Mouse (Mus musculus): ENCODE results near the gene Cpm. TPM values are rescaled to one million over a fixed set of nuclear protein-coding genes. Genes with fewer than 3 reads are reported as not detected.

Cpm gene
- polyA plus RNA-seq, 3 experiments from 2014 or later, result 14.5 to 29.9 (median 27.1) TPM

DNA sequence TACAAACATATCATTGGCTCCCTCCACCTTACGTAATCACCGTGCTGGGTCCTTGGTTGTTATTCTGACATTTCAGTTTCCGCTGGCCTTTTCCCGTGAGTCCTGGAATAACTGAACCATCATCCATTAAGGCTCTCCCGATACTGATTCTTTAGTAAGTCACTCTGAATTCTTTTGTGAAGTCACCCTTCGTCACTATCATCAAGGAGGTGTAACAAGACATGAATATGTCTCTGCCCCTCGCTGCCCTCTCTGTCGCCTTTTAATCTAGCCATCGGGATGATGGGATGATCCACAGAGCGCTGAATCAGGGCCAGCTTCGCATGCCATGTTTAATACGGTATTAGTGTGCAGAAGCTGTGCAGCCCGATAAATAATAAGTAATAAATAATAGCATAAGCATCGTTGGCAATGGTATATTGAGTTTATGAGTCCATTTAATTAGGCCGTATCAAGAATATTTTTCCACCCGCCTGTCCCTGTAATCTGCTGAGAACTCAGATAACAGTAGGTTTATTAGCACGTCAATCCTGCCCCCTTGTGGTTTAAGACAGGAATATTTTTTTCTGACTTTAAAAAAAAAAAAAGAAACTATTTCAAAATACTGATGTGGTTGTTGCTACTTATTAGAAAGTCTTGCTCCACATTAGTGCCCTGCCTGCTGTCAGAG lies 47.5 kb downstream of the Cpm start:
- ATAC-seq, result peak; percentile 57

DNA sequence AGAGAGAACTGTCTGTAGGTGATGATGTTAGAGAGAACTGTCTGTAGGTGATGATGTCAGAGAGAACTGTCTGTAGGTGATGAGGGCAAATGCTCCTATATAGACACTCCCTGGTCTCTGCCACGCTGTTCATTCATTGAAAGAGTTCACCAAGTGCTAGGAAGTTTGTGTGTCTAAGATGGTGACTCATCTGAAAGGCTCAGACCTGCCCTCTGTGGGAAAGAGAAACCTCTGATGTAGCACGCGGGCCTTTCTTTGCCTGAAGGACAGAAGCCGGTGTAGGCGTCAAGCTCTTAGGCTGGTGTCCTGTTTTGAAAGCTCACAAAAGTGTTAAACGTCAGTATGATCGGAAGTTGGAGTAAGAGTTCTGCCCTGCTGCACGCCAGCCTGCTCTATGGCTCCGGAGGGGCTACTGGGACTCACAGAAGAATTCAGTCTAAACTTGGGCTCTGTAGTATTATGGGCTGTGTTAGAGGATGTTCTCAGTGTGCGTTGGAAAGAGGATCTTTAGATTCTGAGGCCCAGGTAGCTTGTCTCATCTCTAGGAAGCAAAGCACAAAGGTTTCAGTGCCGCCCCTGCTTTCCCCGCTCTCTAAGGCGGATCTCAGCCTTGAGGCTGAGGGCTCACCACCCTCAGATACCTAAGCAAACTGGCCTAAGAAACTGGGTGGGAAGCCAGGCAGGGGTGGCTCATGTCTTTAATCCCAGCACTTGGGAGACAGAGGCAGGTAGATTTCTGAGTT lies 48.4 kb downstream of the Cpm start:
- peak; percentile 36 for ATAC-seq

DNA sequence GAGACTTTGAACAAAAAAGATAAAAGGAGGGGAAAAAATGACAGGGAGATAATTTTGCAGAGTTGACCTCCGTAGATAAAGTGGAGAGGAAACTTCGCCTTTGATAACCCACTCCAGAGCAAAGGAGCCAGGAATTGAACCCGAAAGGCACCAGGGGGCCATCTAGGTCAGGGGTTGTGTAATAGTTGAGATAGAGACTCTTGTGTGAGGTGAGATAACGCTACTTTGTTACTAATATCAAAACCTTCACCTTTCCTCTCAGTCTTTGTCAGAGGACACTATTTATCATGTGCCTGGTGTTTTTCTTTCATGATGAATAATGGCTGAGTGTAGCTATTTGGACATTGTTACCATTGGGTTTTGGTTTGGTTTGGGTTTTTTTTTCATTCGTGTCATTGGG lies 49.1 kb downstream of the Cpm start:
- no peak for ATAC-seq

DNA sequence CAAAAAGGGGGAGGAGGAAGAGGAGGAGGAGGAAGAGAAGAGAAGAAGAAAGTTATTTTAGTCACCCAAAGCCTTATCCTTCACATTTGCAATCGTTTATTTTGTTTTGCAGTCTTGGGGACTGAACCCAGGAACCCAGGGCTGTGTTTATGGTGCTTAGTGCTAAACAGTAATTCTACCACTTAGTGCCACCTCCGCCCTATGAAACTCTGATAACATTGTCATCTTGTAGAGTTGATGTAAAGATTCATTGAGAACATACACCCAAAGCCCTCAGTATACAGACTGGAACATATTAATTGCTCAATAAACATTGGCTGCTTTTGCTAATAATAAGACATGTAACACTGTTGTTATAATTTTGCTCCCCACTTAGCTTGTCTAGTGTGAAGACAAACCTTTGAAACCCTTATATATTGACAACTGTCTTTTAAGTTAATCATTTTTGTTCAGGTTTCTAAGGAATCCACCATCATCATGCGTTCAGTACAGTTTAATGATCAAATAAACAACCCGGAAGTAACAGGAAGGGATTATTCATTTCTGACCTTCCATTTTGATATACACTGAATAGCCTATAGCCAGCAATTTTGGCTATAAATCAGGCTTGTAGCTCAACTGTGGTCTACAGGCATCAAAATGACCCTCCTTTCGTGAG lies 49.9 kb downstream of the Cpm start:
- no peak for ATAC-seq

DNA sequence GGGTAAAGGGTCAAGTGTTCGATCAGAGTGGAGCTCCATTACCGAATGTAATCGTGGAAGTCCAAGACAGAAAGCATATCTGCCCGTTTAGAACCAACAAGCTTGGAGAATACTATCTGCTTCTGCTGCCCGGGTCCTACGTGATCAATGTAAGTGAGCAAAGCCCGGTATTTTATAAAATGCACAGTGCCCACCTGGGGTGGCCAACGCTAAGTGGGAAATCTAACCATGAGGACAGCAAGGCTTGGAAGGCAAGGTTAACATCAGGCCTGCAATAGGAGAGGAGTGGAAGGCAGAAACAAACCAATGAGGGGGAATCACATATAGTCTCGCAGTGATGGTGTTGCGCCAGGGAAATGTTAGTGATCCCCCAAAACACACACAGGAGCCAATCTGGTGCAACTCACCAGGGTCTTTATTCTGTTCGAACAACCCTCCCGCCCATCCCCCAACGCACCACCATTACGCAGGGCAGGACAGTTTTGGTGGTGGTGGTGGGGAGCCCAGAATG lies 50.7 kb downstream of the Cpm start:
- ATAC-seq, result no peak

DNA sequence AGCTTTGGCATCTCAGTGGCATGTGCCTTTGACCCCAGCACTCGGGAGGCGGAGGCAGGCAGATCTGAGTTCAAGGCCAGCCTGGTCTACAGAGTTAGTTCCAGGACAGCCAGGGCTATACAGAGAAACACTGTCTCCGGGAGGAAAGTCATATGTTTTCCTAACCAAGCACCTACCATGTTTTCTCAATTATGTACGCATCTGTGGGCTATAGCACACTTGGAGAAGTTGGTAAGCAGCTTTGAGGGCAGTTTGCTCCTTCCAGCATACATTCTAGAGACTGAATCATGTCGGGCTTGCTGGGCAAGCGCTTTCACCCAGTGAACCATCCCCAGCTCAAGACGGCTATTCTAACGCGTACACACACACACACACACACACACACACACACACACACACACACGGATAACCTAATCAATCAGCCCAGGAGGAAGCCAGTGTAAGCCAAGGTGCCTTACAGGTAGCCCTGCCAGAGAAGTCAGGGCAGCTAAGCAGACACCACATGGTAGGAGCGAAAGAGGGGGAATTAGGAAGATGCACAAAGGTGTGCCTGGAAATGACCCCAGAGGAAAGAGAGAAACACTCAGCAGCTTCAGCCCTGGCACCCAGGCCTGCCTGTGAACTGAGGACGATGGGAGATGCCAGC lies 51.7 kb downstream of the Cpm start:
- ATAC-seq, result no peak

DNA sequence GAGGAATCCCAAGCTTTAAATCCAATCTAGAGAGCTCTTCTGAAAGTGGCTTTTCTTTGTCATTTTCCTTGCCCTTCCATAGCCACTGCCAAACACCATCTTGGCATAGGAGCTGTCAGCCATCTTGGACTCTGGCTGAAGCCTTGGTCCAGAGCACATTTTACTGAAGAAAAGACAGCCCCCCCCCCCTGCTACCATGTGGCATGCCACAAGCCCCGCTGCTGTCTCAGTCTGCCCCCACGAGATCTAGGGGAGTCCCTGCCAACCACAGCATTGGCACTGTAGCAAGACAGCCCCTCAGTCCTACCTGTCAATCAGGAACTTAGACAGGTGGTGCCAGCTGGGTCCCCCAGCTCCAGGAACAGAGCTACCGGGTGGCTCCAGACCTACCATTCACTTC lies 52.2 kb downstream of the Cpm start:
- ATAC-seq, result no peak

DNA sequence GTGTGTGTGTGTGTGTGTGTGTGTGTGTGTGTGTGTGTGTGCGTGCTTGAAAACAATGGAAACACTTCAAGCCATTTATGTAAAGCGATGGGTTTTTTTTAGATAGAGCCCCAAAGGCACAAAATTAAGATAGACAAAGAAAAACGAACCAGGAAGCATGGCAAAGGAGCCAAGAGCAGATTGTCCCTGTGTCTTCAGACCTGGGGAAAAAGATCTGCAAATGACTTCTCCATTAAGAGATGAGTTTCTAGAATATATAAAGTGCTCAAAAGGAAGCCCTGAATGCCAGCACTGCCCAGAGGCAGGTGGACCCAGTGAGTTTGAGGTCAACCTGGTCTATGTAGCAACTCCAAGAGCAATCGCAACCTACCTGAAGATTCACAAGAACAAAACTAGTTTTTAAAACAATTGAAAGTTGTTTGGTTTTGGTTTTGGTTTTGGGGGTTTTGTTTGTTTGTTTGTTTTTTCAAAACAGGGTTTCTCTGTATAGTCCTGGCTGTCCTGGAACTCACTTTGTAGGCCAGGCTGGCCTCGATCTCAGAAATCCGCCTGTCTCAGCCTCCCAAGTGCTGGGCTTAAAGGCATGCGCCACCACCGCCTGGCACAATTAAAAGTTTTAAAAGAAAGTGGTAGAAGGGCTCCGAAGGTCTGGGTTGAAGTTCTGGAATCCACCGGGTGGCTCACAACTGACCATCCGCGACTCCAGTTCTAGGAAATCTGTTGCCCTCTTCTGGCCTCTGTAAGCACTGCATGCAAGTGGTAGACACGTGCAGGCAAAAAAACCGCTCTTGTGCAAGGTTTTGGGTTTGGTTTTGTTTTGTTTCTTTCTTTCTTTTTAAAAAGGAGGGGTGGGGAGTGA lies 52.9 kb downstream of the Cpm start:
- no peak for ATAC-seq

DNA sequence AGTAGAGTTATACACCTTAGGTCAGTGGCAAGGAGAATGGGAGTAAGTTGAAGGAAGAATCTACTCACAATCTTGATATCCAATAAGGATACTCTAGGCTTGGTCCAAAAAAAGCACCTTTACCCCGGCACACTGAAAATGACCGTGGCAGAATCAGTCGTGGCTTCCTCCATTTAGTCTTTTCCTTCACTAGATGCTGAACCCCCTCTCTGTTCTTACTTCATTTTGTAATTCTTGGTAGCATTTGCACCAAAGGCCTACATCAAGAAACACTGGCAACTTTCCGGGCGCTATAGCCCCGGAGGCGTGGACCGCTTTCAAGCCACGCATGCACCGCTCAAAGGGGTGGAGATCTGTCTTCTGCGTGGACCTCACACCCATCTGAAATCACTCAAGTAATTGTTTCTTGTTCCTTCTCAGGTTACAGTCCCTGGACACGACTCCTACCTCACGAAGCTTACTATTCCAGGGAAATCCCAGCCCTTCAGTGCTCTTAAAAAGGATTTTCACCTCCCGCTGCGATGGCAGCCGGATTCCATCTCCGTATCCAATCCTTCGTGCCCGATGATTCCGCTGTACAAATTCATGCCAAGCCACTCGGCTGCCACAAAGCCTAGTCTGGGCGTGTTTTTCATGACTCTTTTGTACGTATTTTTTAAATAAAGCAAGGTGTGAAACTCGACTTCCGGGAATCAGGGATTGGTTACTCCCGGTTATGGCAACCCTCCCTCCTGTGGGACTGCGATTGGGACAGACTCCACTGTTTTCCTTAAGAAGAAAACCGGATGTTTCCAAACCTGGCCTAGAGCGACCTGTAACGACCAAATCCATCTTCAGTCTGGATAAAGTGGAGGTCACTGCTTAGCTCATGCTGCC lies 53.8 kb downstream of the Cpm start:
- no peak for ATAC-seq

DNA sequence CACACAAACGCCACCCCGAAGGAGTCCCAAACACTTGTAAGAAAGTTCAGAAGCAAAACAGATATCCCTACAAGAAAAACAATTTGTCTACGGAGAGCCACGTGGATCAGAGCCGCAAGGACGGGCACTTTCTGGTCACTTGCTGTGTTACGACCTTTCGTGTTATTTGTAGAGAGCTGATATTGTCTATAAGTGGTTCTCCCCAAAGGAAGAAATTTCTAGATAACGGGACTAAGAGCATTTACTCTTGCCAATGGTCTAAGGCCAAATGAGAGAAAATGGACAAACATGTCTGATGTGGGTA lies 54.4 kb downstream of the Cpm start:
- no peak for ATAC-seq

DNA sequence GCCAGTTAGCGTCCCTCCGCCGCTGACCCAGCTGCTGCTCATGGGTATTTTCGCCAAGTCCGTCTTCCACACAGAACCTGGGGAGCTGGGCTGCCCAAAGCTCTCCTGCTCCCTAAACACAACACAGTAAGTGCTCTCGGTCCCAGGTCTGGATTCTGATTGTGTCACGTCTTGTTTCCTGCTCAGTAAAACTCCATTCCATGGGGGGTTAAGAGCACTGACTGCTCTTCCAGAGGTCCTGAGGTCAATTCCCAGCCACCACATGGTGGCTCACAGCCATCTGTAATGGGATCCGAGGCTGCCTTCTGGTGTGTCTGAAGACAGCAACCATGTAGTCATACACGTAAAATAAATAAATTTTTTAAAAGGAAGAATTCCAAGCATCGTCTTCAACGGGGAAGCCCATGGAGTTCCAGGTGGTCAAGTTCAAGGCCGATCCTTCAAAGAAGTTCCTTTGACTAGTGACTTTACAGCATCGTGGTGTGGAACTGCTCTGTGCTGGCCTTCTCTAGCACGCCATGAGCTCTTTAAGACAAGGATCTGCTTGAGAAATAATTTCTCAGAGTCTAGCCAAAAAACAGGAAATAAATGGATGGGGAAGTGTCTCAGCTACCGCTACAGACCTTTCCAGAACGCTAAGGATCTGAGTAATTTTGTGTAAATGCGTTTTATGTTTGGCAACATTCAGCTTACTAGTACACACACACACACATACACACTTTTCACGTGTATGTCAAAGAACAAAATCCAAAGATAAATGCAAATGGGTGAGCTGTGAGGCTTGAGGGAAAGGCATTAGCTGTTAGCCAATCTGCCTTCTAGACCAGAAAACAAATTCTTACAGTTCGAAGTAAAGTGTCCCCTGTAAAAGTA lies 55.2 kb downstream of the Cpm start:
- no peak for ATAC-seq

DNA sequence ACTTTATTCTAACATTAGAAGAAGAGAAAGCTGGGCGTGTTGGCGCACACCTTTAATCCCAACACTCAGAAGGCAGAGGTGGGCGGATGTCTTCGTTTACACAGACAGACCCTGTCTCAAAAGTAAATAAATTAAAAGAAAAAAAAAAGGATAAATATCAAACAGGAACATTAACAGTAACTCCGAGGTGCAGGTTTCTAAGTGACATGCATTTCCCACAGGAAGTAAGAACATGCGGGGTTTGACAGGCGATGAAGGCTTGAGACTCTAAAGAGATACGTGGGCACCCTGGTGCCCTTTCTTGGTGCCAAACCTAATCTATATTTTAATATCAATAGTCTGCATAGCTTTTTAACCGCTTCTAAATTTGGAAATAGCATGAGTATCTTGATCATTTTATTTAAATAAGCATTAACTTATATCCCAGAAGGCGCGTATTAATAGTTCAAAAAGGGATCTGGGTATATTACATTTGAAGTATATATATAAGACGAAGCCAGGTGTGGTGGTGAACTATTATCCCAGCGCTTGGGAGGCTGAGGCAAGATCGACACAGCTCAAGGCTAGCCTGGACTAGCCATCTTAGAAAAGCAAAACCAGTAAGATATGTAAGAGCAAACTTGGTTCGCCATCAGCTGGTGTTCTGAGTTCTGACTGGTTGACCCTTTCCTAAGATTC lies 56.0 kb downstream of the Cpm start:
- no peak for ATAC-seq

DNA sequence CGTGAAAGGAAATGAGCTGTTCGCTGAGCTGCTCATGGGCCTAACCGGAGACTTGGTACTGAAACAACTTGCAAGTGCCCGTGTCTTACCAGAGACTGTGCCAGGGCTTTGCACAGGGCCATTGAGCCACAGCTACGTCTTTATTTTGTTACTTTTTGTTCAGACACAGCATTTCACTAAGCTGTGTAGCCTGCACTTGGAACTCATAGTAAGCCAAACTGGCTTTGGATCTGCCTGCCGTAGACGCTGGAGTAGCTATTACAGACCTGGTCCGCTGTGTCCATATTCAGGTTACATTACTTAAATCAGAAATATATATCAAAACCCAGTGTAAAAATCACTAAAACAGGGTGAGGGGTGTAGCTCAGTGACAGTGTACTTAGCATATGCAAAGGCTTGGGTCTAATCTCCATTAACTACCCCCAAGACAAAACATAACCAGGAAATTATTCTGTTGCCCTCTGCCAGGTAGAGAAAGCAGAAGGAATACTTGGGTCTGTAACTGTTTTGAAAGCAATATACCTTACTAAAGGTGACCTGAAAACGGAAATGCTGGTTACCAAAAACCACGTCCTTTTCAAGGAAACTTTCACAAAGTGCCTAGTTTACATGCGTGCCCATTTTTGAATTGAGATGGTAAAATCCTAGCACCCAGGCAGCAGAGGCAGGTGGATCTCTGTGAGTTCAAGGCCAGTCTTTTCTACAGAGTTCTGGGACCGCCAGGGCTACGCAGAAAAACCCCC lies 56.7 kb downstream of the Cpm start:
- ATAC-seq, result no peak

DNA sequence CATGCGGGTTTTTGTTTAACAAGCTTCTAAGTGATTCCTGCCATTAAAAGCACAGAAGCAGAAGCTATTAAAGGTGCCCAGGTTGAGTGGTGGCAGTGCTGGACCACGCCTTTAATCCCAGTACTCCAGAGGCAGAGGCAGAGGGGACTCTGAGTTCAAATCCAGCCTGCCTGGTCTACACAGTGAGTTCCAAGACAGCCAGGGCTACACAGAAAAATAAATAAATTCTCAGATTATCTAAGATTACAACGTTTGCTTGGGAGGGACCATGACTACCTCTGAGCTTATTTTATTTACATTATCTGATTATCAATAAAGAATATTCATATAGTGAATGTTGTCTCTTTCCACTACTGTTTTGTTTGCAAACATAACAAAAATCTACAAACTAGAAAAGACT lies 57.7 kb downstream of the Cpm start:
- no peak for ATAC-seq

DNA sequence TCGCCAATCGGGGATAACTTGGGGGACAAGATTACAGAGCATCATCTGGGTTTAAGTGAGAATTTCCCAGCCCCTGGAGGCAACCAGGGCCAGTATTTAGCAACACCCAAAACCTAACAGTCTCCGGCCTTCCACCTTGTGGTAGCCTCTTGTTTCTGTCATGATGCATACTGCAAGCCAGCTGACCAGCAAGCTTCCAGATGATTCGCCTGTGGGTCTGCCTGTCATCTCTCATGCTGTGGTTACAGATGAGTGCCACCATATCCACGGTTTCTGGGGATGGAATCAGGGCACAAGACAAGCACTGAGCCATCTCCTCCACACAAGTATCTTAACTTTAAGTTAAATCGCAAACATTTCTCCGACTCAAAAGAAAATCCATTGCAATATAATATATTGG lies 58.3 kb downstream of the Cpm start:
- ATAC-seq, result no peak

DNA sequence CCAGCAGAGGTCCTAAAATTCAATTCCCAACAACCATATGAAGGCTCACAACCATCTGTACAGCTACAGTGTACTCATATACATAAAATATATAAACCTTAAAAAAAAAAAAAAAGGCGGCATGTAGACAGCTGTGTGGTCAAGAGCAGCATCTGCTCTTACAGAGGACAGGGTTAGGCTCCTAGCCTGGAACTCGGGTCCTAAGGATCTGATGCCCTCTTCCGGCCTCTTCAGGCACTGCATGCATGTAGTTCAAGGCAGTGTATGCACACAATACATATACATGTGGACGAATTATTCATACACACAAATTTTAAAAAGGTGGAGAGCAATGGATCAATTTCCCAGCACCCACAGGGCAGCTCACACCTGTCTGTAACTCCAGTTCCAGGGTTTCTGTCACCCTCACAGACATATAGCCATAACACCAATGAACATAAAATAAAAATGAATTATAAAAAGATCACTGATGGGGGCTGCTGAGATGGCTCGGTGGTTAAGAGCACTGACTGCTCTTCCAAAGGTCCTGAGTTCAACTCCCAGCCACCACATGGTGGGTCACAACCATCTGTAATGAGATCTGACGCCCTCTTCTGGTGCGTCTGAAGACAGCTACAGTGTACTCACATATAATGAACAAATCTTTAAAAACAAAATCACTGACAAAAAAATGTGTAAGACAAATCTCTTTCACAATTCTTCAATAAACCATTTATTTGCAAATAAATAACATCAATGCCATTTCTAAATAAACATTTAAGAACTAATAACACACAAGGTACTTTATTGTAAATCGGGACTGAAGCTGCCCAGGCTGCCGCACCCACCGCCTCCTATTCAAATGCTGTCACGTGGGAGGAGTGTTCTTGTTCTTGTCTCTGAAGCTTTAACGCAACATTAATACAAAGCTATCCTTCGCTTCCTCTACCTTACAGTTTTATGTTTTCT lies 59.2 kb downstream of the Cpm start:
- no peak for ATAC-seq

DNA sequence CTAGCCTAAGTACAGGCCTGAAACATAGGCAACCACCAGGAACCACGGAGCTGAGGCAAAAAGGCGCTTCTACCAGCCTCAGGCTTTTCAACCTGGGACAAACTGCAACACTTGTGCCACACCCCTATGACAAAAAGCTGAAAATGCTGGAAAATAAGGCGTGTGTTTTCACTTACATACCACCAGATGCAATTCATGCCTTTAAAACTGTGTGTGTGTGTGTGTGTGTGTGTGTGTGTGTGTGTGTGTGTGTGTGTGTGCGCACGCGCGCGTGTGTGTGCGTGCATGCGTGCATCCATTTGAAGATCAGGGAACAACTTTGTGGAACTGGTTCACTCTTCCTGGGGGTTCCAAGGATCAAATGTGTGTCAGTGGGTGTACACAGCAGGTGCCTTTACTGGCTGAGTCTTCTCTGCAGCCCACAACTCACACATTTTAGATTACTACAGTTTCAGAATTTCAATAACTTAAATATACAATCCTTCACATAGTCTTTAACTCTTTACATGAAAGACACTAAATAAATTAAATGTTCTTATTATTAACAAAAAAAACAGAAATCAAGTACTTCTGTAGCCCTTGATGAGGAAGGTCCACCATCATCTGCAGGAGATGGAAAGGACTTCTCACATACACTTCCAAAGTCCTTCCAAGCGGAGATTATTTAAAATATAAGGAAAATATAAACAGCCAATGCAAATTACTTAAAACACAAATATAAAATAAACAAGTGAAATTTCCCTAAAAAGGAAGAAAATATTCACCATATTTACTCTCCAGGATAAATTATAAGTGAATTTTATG lies 60.2 kb downstream of the Cpm start:
- no peak for ATAC-seq
